Mouse (Mus musculus): ENCODE measurements around the gene Gfpt2. TPM values are rescaled to one million over a fixed set of nuclear protein-coding genes. Genes with fewer than 3 reads are reported as not detected.

The Gfpt2 gene
- total RNA-seq, 2 experiments from 2014 or later = 8.9 to 9.9 TPM

DNA sequence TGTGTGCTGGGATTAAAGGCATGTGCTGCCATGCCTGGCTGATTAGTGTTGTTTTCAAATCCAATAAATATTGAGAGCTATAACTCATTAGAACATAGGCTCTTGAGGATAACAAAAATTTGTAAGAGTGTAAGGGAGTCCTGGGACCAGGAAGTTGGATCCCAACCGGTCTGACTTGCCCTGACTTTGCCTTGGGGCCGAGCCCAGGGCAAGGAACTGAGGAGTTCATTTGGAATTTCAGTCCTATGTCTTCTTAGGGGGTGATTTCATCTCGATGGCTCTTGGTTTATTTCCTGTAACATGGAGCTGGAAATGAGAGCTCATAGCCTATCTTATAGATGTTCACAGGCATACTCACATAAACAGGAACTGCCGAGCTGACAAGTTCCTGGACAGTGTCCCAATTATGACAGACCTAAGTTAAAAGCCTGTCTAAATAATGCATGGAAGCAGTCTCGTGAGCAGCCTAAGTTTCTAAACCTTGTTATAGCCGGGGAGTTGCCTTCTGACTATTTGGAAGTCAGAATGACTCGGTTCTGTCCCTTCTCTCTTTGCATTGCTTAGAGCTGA, 35.3 kb downstream of the Gfpt2 start:
- DNase-seq (ENCODE audit: extremely low spot score in 1 of 2, low spot score in 2 of 2) = no peak
- intact Hi-C loops (cut with DNase I) = no loop called here

DNA sequence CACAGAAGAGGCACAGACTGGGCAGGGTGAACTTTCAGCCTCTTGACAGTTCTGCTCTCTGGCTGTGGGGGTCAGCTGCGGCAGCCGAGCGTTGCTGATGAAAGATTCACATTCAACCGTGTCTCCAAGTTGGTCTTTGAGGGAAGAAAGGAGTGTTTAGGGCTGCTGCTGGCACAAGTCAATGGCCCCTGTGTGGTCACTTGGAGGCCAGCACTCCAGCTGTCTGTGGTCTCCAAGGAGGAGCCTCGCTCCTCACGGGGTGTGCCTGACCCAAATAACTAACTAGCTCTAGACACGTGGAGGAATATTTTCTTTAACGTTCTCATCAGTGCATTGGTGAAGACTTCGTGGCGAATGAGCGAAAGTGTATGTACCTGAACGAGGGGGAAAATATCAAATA, 38.0 kb downstream of the Gfpt2 start:
- intact Hi-C loops (cut with DNase I) = no loop called here
- DNase-seq (ENCODE audit: extremely low spot score in 1 of 2, low spot score in 2 of 2) = no peak

DNA sequence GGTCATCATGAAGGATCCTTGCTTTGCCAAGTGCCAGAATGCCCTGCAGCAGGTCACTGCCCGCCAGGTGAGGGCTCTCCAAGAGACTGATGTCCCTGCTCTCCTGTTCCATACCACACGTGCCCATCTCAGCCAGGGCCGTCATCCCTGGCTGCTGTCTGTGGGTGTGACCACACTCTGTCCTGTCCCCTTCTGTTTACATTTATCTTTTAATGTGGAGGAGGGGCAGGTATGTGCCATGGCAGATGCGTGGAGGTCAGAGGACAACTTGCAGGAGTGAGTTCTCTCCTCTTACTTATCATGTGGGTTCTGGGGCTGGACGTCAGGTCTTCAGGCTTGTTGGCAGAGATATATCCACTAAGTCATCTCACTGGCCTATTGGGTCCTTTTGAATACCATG, 39.0 kb downstream of the Gfpt2 start:
- DNase-seq (ENCODE audit: extremely low spot score in 1 of 2, low spot score in 2 of 2) = no peak
- intact Hi-C loops (cut with DNase I) = no loop called here

DNA sequence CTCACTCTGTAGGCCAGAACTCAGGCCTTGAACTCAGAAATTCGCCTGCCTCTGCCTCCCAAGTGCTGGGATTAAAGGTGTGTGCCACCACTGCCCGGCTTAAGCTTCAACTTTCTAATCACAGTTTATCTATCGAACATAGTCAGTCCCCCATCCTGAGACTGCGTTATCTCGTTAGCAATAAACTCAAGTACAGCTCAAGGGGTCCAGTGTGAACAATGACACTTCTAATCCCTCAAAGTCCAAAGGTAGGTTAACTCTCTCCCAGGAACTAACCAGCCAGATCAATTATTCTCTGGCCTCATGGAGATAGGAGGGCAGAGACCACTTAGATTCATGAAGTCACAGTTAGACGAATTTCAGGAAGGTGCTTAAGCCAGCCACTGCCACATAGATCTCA, 40.3 kb downstream of the Gfpt2 start:
- DNase-seq (ENCODE audit: extremely low spot score in 1 of 2, low spot score in 2 of 2) = no peak

DNA sequence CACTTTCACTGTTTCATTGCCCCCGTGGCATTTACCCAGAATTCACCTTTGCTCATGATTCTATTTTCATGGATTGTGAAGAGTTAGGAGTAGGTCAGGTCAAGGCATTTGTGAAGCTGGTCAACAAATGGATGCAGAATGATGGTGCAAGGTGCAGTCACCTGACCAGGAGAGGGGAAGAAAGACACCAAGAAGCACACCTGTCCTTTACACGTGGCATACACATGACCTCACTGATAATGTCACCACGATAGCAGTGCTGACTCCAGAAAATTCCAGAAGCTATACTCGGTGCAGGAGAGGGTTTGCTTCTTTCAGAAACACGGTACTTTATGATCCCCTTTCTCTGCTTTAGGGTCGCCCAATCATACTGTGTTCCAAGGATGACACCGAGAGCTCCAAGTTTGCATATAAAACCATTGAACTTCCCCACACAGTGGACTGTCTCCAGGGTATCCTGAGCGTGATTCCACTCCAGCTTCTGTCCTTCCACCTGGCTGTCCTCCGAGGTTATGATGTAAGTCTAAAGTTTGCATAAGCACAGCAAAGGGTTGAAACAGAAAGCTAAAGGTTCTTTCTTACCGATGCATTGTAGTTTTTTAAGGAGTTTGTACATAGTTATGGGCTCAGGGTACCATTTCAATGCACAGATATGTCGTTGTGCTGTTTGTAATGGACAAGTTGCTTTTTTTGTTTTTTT, 41.4 kb downstream of the Gfpt2 start:
- no peak for DNase-seq (ENCODE audit: extremely low spot score in 1 of 2, low spot score in 2 of 2)
- intact Hi-C loops (cut with DNase I) = no loop called here

More for the DNA sequence above, 40.3 kb downstream of the Gfpt2 start:
- intact Hi-C loops (cut with DNase I) = no loop called here

DNA sequence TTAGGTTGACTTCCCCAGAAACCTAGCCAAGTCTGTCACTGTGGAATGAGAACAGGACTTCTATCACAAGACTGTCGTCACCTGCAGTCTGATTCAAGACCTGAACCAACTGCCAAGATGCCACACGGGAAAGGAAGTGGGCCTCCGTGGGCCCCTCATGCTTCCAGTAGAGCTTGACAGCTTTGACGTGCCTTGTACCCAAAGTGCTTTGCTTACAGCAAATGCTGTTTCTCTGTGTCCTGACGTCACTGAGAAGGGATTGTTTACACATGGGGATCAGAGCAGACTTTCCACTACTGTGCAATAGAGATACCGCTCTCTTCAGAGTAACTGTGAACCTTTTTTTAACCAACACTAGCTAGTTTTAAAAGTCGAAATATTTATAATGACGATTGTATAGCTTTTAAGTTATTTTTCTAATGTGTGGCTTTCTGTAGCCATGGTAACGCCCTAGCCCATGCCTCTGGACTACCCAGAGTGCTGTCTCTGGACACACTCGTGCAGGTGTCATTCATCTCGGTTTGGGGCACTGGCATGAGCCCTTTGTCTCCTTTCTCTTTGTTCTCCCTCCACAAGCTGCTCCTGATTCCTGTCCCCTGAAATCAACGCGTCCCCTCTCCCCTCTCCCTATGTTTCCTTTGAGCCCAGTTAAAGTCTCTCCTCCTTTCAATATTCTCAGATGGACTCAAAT, 43.9 kb downstream of the Gfpt2 start:
- intact Hi-C loops (cut with DNase I) = no loop called here
- DNase-seq (ENCODE audit: extremely low spot score in 1 of 2, low spot score in 2 of 2) = no peak

DNA sequence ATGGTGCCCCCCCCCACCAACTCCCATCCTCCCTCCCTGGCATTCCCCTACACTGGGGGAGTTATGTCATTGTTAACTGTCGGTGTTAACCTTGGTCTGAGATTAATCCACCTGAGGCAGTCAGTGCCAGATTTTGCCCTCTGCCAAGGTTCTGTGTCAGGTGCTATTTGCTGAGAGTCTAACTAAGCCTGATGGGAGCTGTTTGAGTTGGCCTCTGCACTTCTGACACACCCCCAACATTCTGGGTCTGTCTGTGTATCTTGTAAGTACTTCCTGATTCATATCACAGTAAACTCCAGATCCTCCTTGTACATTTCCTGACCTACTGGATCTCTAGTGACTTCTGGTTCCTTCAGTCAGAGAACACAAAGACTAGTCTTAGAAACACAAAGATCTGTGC, 46.7 kb downstream of the Gfpt2 start:
- intact Hi-C loops (cut with DNase I) = no loop called here
- no peak for DNase-seq (ENCODE audit: extremely low spot score in 1 of 2, low spot score in 2 of 2)

DNA sequence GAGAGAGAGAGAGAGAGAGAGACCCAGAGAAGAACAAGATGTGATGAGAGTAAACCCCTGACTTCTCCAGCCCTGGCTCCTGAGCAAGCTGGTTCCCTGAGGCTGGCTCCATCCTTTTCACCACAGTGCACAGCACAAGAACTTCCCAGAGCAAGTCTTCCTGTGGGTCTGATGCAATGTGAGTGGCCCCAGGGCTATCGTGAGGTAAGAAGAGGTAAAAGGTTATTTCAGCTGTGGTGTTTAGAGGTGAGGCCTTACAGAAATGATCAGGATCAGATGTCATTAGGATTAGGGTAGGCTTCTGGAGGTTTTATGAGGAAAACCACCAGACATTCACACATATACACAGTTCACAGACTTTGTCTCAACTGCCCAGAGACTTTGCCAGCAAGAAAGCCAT, 47.9 kb downstream of the Gfpt2 start:
- no peak for DNase-seq (ENCODE audit: extremely low spot score in 1 of 2, low spot score in 2 of 2)
- intact Hi-C loops (cut with DNase I) = no loop called here

DNA sequence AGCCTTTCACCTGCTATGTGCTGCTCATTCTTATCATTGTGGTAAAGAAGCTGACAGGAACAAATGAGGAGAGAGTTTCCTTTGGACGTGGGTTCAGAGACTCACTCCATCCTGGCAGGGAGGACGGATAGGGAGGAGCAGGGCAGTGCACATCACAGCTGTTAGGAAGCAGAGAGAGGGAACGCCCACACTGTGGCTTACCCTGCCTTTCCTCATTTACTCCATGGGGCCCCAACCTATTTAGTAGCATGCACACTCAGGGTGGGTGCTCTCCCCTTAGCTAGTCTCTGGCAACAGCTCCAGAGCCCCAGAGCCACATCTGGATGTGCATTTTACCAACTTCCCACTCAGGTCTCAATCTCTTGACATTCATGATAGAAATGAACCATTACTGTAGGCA, 48.7 kb downstream of the Gfpt2 start:
- no peak for DNase-seq (ENCODE audit: extremely low spot score in 1 of 2, low spot score in 2 of 2)
- intact Hi-C loops (cut with DNase I) = no loop called here

DNA sequence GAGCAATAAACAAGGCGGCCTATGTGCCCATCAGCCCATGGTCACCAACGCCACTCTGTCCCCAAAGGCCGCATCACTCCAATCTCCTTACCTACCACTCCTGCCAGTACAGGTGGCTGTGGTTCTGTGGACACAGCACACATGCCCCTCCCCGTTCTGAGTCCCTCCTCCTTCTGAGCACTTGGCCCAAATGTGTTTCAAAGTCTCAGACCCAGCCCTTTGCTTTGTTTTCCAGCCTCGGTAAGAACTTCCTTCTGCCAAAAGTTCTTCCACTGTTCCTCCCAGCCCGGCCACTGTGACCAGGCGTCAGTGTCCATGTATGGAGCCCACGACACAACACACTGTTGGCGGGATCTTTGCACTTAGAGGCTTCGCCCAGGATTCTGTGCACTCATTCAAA, 50.3 kb downstream of the Gfpt2 start:
- intact Hi-C loops (cut with DNase I) = no loop called here
- DNase-seq (ENCODE audit: extremely low spot score in 1 of 2, low spot score in 2 of 2) = no peak

DNA sequence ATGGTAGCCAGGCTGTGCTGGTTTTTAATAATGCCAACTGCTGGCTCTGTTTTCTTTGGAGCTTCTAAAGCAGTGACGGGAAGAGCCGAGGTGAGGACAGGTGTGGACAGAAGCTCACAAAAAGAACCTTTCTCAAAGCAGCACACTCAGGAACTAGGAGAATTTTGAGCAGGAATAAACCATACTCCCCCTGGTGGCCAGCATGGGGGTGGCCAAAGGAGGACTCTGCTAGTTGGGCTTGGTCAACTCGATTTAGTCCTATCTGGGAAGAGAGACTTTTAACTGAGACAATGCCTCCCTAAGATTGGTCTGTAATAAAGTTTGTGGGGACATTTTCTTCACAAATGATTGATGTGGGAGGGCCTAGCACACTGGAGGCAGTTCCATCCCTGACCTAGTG, 51.0 kb downstream of the Gfpt2 start:
- intact Hi-C loops (cut with DNase I) = loop anchor here (5.0 kb wide), 2 partner anchors 118 to 133 kb away; partner anchors contain the start of gene Cnot6

DNA sequence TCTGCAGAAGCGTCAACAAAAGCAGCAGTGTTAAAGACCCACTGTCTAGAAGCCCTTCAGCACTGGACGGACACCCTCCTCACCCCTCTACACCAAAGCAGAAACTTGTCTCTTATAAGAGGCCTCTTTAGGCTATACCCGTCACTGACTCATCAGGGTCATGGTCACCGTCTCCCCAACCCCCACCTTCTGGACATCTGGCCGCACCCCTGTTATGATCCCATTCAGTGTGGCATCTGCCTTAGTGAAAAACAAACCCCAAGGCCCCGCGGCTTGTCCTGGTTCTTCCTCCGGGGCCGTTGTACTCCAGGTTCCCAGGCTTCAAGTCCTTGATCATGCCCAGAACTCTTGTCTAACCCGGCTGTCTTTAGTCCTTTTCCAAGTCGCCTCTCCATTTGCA, 52.0 kb downstream of the Gfpt2 start:
- intact Hi-C loops (cut with DNase I) = loop anchor here (5.0 kb wide), 2 partner anchors 119 to 134 kb away; partner anchors contain the start of gene Cnot6
- DNase-seq (ENCODE audit: extremely low spot score in 1 of 2, low spot score in 2 of 2) = no peak

More for the DNA sequence above, 51.0 kb downstream of the Gfpt2 start:
- peak; percentile 36 to 65 for DNase-seq (ENCODE audit: extremely low spot score in 1 of 2, low spot score in 2 of 2)

DNA sequence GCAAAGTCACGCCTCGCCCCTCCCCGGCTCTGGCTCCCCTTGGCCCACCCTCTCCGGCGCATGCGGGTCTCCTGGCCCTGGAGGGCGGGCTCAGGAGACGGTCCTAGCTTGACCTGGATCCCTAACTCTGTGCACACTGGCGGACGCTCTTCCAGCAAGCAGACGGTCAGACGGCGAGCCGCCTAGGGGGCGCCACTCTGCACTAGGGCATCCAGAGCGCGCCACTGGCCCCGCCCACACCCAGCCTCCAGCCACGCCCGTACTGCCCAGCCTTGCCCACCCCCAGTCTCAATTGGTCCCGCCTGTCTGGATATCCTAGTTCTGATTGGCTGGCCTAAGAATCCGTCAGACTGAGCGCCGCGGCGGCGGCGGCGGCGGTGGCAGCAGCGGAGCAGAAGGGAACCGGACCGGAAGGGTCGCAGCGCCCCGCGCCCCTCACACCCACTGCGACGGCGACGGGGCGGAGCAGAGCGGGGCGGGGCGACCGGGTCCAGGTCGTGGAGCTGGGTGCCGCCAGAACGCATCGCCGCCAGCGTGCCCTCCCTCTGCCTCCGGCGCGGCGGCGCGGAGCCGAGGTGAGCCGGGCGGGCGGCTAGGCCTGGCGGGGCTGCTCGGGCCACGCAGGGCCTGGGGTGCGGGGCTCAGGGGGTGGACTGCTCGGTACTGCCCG, 52.6 kb downstream of the Gfpt2 start, which contains the start of gene Mapk9:
Gene Mapk9, plus strand, starts transcription at position 351 of the 670 bp plus-strand sequence.
- peak; percentile 98 to 99 for DNase-seq (ENCODE audit: extremely low spot score in 1 of 2, low spot score in 2 of 2)
- intact Hi-C loops (cut with DNase I) = loop anchor here (5.0 kb wide), 2 partner anchors 119 to 134 kb away; partner anchors contain the start of gene Cnot6

DNA sequence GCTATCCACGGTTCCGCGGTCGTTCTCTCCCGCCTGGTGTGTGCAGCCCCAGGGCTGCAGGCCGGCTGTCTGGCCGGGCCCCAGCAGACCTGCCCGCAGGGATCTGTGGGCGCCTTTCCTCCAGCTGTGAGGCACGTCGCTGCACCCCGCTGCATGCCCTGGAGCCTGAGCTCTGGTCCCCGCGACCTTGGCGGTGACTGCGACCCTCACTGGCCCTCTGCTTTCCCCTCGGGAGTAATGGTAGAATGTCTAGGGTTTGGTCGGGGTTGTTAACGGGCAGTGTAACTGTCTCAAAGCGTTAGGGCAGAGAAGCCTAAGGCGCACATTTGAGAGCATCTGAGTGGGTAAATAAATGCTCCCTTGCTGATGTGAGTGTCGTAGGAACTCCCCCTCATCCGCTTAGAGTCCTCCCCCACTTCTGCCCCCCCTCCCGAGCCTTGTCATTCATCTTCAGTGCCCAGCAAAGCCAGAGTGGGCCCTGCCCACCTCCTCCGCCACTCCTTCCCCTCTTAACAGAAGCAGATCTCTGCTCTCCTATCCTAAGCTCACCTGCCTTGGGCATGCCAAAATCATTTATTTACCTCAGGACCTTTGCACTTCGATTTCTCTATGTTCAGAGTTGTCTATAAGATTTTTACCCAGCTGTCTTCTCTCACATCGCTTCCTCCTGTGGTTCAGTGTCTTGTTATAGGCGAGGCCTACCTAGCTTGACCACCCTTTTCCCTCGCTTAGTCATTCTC, 53.3 kb downstream of the Gfpt2 start:
- intact Hi-C loops (cut with DNase I) = loop anchor here (5.0 kb wide), 2 partner anchors 120 to 135 kb away; partner anchors contain the start of gene Cnot6

DNA sequence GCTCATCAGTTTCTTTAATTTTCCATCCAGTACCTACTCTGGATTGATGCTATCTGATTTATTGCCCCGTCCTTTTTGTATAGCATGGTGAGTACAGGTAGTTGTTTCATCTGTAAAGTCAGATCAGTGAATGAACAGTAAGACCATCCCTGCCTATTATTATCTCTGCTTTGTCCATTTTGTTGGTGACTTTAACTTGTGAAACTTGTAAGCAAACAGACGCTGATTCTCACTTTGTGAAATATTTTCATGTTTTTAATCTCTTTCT, 53.8 kb downstream of the Gfpt2 start:
- DNase-seq (ENCODE audit: extremely low spot score in 1 of 2, low spot score in 2 of 2) = no peak
- intact Hi-C loops (cut with DNase I) = loop anchor here (5.0 kb wide), 2 partner anchors 120 to 135 kb away; partner anchors contain the start of gene Cnot6

More for the DNA sequence above, 53.3 kb downstream of the Gfpt2 start:
- DNase-seq (ENCODE audit: extremely low spot score in 1 of 2, low spot score in 2 of 2) = no peak

DNA sequence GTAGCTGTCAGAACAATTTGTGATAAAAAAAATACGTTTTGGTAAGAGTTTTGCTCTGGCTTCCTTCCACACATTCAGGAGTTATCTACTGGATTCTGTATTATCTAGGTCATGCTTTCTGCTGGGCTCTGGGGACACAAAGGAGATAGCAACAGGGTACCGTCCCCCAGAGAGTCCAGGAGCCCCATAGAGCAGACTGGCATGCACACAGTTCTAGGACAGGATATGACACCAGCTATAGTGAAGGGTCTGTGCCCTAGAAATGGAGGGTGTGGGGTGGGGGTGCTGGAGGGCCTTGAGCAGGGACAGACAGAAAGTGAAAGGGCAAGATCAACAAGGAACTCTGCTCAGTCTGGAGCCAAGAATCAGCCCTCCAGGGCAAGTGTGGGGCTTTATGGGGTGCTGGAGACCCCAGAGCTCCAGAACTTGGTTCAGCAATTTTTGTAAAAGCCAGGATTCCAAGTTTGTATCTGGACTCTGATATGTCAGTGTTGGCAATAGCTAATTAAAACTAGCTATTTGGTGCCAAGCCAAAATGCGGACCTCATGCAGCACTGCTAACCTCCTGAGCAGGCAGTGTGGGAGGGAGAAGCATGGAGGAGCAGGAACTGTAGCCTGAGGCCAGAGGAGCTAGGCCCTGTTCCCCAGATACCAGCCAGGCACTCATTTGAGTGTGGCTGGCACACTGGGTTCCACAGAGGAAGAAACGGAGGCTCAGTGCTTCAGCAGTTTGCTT, 54.3 kb downstream of the Gfpt2 start:
- no peak for DNase-seq (ENCODE audit: extremely low spot score in 1 of 2, low spot score in 2 of 2)

DNA sequence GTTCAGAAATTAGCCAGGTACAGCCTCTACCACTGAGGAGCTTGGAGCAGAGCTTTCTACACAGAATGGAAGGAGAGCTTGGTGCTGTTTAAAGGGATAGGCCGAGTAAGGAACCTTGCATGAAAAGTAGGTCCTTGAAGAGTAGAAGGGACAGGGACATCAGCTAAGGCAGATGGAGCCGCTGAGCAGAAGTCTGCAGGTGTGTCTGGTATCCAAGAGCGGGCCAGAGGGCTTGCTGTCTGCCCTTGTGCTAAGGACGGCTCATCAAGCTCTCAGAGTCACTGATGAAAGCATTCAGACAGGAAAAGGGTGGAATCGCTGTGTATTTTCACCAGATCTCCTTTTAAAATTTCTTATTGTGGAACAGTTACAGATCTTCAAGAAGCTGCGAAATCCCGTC, 56.4 kb downstream of the Gfpt2 start:
- DNase-seq (ENCODE audit: extremely low spot score in 1 of 2, low spot score in 2 of 2) = no peak
- intact Hi-C loops (cut with DNase I) = no loop called here

More for the DNA sequence above, 54.3 kb downstream of the Gfpt2 start:
- intact Hi-C loops (cut with DNase I) = loop anchor here (5.0 kb wide), 2 partner anchors 121 to 136 kb away; partner anchors contain the start of gene Cnot6

DNA sequence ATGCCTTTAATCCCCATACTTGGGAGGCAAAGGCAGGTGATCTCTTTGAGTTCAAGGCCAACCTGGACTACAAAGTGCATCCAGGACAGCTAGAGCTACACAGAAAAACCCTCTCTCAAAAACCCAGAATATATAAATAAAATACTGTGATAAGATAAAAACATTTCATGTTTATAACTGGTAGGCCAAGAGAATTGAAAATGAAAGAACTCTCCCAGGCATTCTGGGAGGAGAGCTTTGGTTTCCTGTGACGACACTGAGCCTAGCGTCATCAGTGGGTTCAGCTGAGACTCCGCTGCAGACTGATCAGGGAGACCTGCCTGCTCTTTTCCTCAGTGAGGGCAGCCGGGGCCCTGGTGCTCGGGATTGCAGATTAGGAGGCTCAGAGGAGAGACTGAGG, 61.2 kb downstream of the Gfpt2 start:
- DNase-seq (ENCODE audit: extremely low spot score in 1 of 2, low spot score in 2 of 2) = no peak
- intact Hi-C loops (cut with DNase I) = no loop called here

Data from left cerebral cortex, postnatal 10 days (tissue).